Mouse (Mus musculus) 416B (cell line): Measurements from ENCODE around the gene Adam15.

ENCODE experiments used
- DNase-seq: peaks from one replicate; pipeline ENCODE4 v3.0.0; 2011; ENCODE audit warnings: low read depth

Gene Adam15

DNA sequence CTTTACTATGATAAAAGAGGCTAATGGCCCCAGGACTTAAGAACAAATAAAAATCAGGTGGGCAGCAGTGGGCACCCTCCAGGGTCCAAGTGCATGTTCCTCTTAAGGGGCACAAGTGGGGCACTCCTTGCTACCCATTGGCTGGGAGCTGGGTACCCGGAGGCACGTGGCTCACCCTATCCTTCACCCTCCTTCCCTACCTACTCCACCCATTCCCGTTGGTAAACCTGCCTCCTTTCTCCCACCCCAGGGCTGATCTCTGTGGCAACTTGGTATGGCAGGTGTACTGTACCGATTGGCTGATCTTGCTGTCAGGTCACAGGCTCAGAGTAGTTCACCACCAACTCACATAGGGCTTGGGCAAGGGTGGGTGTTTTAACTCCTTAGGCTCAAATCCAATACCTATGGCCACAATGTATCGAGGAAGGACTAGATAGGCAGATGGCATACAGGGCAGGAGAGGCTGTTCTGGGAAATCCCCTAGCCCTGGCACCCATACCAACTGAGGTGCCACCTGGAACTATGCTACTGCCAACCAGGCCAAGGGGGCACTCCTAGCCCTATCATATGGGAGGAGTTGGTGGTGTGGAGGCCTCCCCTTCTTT is 34.0 kb upstream of the Adam15 start:
- no peak for DNase-seq

DNA sequence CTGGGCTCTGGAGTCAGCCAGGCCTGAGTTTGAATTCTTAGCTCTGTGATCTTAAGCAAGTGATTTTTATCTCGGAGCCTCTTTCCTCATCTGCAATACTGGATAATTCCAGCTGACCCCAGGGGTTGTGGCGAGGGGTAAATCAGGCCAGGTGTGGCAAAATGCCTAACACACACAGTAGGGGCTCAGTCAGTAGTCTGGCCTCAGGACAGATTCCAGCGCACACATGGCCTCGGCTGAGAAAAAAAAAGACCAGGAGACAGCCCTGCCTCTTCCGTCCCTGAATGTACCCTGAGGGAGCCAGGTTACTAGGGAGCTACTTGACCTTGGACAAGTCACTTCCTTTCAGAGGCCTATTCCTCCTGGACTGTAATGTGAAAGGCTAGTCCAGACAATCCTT is 33.2 kb upstream of the Adam15 start:
- no peak for DNase-seq

DNA sequence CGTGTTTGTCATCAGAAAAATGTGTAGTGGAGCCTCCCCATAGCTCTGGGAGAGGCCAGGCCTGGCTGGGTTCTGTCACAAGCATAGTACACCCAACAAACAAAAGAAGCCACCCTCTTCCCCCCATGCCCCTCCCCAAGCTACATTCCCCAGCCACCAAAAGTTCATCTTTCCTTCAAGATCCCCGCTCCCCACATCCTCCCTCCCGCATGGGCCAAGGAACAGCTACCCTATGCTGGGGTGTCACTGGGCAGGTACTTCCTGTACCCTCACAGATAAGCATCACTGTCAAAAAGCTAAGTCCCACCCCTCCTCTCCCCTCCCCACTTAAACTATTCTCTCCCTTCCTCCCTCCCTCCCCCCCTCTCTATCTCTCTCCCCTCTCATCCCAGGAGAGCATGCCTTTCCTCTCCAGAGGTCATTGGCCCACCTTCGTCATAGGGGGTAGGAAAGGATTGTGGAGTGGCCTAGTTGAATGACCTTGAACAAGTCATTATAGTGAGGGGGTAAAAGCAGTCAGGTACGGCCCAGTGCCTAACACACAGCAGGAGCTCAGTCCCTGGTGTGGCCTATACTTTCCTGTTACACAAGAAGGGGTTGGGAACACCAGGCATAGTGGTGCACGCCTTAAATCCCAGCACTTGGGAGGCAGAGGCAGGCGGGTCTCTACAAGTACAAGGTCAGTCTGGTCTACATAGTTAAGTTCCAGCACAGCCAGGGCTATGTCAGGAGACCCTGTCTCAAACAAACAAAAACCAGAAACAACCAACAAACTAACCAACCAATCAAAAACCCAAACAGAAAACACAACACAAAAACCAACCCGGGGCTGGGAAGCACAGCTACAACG is 32.5 kb upstream of the Adam15 start:
- no peak for DNase-seq

DNA sequence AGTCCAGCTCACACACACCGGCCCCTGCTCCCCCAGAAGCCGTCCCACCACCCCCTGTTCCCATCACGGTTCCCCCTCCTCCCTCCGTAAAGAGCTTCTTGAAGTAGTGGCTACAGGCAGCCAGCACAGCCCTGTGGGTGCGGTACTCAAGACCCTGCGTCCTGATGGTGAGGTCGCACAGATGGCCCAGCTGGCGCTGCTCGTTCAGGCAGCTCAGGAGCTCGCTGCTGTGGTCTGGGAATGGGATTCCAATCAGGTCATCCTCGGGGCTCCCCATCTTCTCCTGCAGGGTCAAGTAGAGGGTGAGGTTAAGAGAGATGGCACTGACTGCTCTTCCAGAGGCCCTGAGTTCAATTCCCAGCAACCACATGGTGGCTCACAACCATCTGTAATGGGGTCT is 31.4 kb upstream of the Adam15 start:
- no peak for DNase-seq

- DNase-seq, result no peak
Observed at GRCm38 (mm10) chr3:89380711-89381110, 30.9 kb upstream of the Adam15 start.

GRCm38 (mm10) chr3:89380291-89380690 is 30.5 kb upstream of the Adam15 start:
- no peak for DNase-seq

- DNase-seq, result no peak
Observed at GRCm38 (mm10) chr3:89379388-89380131, 29.8 kb upstream of the Adam15 start.

DNA sequence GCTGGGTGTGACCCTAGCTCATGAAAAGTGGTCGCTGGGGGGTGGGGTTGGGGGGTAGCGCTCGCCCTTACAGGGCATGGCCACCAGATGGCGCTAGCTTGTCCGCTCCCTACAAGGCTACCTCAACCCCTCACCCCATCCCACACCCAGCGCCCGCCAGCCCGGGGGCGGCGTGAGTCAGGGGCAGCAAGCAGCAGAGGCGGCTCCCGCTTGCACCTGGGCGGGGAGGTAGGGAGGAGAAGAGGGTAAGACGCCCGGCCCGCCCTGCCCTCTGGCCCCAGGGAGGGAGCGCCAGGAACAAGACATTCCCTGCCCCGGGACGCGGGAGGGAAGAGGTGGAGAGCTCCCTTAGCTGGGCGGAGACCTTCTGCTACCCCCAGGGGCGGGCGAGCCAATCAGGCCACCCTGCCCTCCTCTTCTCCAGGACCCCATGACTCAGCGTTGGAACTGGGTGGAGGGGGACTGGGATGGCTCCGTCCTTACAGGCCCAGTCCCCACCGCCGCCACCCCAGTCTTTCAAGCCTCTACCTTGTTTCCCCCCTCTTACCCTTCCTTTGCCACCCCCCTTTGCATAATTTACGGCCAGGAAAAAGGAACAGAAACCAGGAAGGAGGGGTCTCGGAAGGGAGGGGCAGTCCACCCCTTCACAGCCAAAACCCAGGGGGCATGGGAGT is 28.7 kb upstream of the Adam15 start:
- peak; percentile 27 for DNase-seq

DNA sequence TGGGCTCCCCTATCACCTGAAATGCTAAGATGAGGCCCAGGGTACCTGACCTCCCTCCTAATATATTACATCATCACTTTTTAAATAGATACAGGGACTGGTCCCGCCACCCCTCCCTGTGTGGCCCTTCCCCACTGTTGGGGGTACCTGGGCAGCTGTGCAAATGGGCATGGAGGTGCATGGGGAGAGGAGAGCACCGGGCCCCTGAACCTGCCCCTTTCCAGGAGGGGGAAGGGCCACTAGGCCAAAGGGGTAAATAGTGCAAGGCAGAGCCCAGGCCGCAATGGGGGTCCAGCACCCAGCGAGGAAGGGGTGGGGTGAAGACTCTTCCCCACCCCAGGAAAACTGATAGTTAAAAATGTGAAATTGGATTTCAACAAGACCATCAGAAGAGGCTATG is 28.0 kb upstream of the Adam15 start:
- no peak for DNase-seq

GRCm38 (mm10) chr3:89373581-89374231 is 23.9 kb upstream of the Adam15 start:
- DNase-seq, result no peak

DNA sequence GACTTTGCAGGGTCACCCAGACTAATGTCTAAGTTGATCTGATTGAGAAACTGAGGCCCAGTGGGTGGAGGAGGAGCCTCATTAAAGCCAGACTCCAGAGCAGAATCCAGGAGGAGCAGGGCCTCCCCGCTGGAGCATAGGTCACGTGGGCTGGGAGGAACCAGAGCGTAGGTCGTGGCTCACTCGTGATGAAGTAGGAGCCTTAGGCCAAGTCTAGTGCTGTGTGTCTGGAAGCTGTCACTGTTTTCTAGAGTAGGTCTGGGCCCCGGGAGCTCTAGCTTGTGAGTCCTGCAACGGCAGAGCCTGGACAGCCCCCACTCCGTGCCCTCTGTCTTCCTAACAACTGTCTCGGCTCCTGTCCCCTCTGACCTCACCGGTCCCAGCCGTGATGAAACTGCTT is 17.5 kb upstream of the Adam15 start:
- DNase-seq, result no peak

DNA sequence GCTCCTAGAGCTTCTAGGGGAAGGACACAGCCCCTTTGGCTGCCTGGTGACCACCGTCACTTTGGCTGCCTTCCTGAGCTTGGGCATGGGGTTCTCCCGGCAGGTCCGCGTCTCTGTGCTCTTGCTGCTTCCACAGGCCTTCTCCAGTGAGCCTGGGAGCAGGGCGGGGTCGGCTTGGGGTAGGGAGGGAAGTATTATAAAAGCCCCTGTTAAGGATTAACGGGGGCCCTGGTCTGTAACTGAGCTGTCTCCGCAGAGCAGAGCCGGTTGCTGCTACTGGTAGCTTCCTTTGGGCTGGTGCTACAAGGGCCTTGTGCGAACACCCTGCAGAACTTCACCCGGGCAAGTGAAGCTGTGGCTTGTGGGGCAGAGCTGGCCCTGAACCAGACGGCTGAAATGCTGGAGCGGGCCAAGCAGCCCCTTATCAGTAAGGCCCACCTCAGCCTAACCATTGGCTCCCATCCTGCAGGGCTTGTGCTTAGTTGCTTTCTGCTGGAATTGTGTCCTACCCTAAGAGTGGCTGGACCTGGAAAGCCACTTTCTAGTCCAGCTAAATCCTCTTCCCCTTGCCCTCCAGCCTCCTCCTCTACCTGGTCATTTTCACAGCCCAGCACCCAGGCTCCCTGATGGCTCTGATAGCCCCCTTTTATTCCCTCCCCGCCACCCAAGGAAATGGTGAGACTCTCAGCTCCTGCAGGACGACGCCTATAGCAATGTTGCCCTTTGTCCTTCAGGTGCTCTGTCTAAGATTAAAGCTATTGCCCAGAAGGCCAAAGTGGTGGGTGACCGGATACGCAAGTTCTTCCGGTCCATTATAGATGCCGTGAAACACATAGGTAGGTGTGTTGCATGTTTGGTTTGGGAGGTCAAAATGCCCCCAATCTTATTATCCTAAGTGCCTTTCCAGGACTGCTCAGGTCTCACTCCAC is 16.0 kb upstream of the Adam15 start:
- DNase-seq, result no peak

- DNase-seq, result no peak
Observed at GRCm38 (mm10) chr3:89365153-89365485, 15.3 kb upstream of the Adam15 start, which contains the start of gene Dcst1. Gene Dcst1 (minus strand): TSS chr3:89365253.

- DNase-seq, result no peak
Observed at GRCm38 (mm10) chr3:89364631-89365030, 14.8 kb upstream of the Adam15 start.

DNA sequence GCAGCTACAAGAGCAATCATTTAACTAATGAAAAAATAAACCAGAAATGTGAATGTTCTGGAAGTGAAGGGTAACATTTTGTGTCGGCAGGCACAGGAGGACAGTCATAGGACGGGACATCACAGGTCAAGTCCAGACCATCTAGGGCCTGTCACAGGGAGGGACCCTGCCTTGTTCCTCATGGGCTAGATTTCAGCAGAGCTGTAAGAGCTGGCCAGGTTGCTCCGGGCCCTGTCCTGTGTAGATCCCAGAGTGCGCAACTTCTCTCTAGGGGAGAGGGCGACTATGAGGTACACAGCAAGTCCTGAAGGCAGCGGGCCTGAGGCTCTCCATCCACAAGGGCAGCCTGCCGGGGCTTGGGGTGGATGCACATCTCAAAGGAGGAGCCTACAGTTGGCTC is 11.9 kb upstream of the Adam15 start, which contains the start of gene Dcst2:
Dcst2 (plus strand) TSS at position 301 of the 400 bp plus-strand sequence.
- DNase-seq, result no peak

GRCm38 (mm10) chr3:89360237-89360636 is 10.4 kb upstream of the Adam15 start:
- DNase-seq, result peak; percentile 39

GRCm38 (mm10) chr3:89359630-89360029 is 9.8 kb upstream of the Adam15 start:
- DNase-seq, result no peak

- no peak for DNase-seq
Observed at GRCm38 (mm10) chr3:89356029-89356428, 6.2 kb upstream of the Adam15 start.

DNA sequence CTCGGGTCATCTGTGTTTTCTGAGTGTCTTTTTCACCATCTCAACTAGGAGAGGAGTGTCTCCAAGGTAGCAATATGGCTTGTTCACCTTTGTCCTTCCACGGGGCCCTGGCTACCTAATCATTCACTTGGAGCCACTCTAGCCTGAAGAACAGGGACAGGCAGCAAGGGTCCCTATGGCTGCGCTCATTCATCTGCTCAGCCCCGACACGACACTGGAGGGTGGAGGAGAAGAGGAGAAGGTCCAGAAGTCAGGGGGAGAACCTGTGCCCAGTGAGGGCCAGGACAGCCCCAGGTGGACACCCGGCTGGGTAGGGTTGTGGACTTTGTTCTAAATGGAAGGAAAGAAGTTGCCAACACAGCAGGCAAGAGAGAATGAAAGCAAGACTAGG is 5.7 kb upstream of the Adam15 start:
- DNase-seq, result no peak

GRCm38 (mm10) chr3:89354816-89355511 is 5.2 kb upstream of the Adam15 start:
- peak; percentile 85 for DNase-seq
